Mouse (Mus musculus): ENCODE results near the gene Gm14296. TPM values are rescaled to one million over a fixed set of nuclear protein-coding genes. Genes with fewer than 3 reads are reported as not detected.

Gm14296 gene
- 5.2 TPM for polyA plus RNA-seq (2014; fragmentation: Illumina TruSeq; extraction: RNeasy Lipid Tissue Mini Kit (QIAGEN cat#74804); ENCODE audit: low read depth, low replicate concordance)

GRCm38 (mm10) chr2:176927709-176928108 lies at the start of gene Gm14296:
Gene Gm14296, minus strand, starts transcription at chr2:176927809.

Other genes with a start within 250 kb of the Gm14296 start
- gene Gm14305, start 219.5 kb downstream of the Gm14296 start, polyA plus RNA-seq (2014; fragmentation: Illumina TruSeq; extraction: RNeasy Lipid Tissue Mini Kit (QIAGEN cat#74804); ENCODE audit: low read depth, low replicate concordance) = 12.3 TPM
- 21.0 TPM for gene Gm14295, start 129.2 kb downstream of the Gm14296 start, polyA plus RNA-seq (2014; fragmentation: Illumina TruSeq; extraction: RNeasy Lipid Tissue Mini Kit (QIAGEN cat#74804); ENCODE audit: low read depth, low replicate concordance)
- gene Gm14408, start 96.7 kb downstream of the Gm14296 start, polyA plus RNA-seq (2014; fragmentation: Illumina TruSeq; extraction: RNeasy Lipid Tissue Mini Kit (QIAGEN cat#74804); ENCODE audit: low read depth, low replicate concordance) = not detected
- 14.9 TPM for gene Gm14419, start 73.1 kb upstream of the Gm14296 start, polyA plus RNA-seq (2014; fragmentation: Illumina TruSeq; extraction: RNeasy Lipid Tissue Mini Kit (QIAGEN cat#74804); ENCODE audit: low read depth, low replicate concordance)
- gene Gm14401, start 146.5 kb upstream of the Gm14296 start, polyA plus RNA-seq (2014; fragmentation: Illumina TruSeq; extraction: RNeasy Lipid Tissue Mini Kit (QIAGEN cat#74804); ENCODE audit: low read depth, low replicate concordance) = not detected

Data from testis, adult 10 weeks (tissue).